Mouse (Mus musculus) urinary bladder, postnatal 14 days (tissue): ENCODE measurements around the gene Zfp618.

Experiments used
- DNase-seq: peaks from one replicate; pipeline ENCODE4 v3.0.0; 2021; ENCODE audit warnings: low spot score

The Zfp618 gene

GRCm38 (mm10) chr4:63031240-63031639 lies 65.9 kb downstream of the Zfp618 start:
- DNase-seq, result no peak

- peak; percentile 36 for DNase-seq
Observed at GRCm38 (mm10) chr4:63032581-63033006, 67.2 kb downstream of the Zfp618 start.

DNA sequence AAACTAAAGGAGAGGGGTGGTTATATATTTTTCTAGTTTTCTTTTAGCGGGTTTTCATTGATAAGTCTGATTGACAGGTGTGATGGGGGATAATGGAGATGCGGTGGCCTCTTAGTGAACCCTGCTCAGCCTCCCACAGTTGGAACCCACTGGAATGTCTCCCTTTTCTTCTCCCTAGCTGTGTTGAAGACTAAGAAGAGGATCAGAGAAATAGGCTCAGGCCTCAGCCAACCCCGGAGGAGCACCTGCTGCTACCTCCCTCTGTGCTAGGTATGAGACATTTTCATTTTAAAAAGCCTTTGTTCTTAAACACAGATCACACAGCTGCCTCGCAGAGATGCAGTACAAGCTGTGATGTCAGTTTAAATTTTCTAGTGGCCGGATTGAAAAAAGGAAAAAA lies 68.4 kb downstream of the Zfp618 start:
- DNase-seq, result no peak

DNA sequence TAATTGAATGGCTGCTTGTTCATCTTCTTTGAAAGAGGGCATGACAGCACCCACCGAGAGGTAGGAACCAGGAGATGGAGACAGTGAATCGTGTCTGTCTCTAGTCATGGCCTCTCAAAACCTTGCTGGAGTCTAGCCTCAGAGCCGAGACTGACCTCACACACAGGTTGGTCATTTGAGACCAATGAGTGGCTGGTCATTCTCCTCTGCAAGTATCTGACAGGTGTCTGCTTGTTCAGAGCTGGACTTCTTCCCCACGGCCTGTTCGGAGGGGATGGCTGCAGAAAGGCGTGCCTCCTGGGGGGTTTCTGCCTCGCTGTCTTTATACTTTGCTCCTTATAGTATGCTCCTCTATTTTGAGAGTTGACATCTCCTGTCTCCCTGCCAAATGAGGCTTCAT lies 70.6 kb downstream of the Zfp618 start:
- DNase-seq, result no peak

- no peak for DNase-seq
Observed at GRCm38 (mm10) chr4:63036790-63037189, 71.4 kb downstream of the Zfp618 start.

GRCm38 (mm10) chr4:63037555-63037954 lies 72.2 kb downstream of the Zfp618 start:
- DNase-seq, result no peak

DNA sequence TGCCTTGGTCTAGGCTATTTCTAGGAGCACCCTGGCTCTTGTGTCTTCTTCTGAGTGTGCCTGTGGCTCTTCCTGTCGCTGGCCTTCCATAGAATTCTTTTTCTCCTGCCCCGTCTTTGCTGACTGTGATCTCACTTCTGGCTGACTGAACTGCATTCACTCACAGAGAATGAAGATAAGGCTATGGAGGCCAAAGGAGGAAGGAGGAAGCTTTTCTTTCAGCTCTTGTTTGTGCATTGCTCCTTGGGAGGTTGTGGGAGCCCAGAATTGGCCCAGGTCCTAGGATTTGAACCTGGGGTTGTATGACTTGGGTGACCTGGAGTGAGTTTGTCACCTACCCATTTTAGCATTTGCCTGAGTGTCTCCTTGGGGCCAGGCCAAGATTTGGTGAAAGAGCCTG lies 72.9 kb downstream of the Zfp618 start:
- no peak for DNase-seq

DNA sequence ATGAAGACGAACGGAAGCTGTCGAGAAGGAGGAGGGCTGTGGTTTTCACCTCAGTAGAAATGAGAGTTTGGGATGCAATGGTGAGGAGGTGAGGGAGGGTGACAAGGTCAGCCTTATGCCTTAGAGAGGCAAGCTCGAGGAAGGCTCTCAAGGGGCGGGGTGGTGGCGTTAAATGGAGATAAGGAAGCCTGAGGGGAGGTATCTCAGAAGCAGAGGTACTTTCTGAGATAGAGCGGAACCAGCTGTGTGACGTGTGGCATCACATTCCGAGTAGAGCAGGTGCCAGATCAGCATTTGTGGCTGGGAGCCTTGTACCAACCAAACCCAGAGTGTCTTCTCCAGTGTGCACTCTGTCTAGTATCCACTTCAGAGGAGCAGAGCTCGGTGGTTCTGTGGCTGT lies 73.6 kb downstream of the Zfp618 start:
- no peak for DNase-seq

DNA sequence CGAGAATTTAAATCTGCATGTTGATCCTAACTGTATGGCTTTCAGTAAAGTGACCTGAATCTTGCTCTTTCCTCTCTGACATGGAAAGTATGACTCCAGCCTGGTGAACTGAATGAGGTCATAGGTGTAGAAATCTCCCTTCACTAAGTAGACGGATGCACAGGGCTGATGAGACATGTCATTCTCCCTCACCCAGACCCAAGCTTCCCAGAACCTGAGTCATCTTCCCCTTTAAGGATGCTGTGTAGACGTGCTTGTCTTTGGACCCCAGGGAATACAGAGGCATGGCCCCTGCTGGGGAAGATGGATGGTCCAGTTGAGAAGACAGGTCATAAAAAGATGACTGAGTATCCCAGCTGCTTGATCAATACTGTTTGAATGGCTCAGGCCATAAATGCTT lies 83.2 kb downstream of the Zfp618 start:
- peak; percentile 0 for DNase-seq

DNA sequence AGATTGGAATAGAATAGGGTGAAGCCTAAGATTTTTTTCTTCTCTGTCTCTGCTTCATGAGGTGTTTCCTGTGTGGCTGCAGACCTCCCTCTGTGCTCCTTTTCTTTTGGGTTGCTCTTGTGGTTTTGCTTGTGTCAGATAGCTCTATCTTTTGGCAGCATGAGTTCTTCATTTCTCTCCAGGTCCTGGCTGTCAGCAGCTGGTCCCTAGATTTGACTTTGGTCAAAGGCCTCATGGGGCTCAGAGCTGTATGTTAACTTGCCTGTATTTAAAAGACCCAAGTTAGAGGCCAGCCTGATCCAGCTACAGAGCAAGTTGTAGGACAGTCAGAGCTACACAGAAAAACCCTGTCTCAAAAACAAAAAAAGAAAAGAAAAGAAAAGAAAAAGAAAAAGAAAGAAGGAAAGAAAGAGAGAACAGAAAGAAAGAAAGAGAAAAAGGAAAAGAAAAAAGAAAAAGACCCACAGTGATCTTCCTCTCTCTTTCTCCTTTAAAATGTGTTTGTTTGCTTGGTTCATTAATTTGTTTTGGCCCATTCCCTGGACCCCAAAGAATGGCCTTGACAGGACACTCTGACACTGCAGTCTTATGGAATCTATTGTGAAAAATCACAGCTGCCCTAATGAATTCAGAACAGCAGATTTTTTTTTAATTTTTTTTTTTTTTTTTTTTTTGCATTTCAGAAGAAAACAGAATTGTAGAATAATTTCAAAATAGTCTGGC lies 84.4 kb downstream of the Zfp618 start:
- DNase-seq, result peak; percentile 0

GRCm38 (mm10) chr4:63050319-63050676 lies 84.9 kb downstream of the Zfp618 start:
- peak; percentile 2 for DNase-seq

DNA sequence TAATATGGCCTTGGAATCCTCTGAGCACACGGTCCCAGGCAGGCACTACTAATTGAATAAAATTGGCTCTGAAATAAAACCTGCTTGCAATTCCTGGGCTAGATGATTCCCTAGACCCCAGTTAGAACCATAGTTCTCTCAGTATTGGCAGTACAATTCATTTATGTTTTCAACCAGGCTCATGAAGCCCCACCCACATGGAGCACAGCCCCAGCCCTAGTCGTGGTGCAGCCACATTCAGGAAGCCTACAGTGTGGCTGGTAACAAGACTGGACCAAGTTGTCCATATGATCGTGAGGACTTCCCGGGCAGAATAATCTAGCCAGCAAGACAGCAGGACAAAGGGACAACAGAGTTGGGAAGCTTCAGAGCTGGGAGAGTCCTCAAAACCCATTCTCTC lies 85.6 kb downstream of the Zfp618 start:
- DNase-seq, result no peak

DNA sequence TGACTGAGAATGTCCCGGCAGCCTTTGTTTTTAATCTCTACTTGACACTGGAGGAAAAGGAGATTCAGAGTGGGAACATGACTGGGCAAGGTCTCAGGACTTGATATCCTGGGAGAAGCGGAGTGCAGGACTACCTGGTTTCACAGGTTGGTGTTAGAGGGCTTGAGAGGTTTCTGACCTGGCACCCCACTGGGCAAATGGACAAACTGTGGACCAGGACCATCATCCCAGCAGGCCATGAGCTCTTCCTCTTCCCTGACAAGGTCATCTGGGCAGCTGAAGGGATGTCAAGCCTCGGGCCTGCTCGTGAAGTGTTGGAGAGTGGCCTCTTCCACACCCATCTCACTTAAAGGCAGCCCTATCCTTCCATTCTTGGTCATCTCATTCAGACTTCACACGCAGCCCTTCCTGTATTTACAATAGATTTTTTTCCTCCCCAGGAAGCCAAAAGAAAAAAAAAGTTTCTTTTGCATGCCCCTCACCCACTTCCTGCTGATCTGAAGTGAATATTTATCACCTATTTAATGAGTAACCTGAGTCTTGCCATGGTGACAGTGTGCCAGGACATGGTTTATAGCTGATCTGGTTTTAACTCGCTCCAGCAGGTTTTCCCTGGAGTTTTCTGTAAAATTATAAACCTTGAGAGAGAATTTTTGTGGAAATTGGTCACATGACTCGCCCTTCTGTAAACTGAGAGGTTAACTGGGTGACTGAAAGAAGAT lies 86.7 kb downstream of the Zfp618 start:
- peak; percentile 4 for DNase-seq

- no peak for DNase-seq
Observed at GRCm38 (mm10) chr4:63052662-63053033, 87.3 kb downstream of the Zfp618 start.

DNA sequence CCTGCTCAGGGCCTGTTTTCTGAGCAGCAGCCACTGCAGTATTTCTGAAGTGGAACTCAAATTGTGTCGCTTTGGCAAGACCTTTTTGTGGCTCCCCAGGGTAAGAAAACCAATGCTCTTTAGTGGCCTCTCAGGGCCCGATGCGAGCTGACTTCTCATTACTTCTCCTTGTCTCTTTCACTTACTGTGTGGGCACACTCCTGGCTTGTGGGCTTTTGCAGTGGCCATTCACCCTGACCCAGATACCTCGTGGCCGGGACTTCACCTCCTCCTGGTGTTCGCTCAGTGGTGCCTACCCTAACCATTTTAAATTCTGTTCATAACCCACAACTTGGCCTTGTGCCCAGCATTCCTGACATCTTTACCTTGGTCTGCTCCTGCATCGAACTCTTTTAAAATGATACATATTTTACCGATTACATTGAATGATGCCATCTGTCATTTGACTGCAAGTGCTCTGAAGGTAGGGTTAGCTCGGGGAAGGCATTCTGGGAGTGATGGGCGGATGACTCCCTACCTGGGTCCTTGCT lies 89.9 kb downstream of the Zfp618 start:
- no peak for DNase-seq

GRCm38 (mm10) chr4:63056641-63057415 lies 91.5 kb downstream of the Zfp618 start:
- peak; percentile 1 for DNase-seq

DNA sequence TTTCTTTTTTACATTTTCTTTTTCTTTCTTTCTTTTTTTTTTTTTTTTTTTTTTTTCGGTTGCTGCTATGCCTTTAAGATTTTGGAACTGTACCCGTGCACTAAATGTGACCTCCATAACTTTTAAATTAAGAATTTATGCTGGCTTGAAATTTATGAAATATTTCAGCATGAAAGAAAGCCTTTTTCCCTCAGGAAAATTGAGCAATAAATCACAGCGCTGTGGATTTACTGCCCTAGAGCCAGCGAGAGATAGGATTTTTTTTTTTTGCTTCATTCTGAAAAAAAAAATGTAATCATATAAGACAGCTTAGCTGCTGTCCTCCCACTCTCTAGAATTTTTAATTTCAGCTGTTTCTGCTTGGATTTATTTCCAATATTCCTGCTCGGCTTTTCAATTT lies 92.2 kb downstream of the Zfp618 start:
- no peak for DNase-seq

- no peak for DNase-seq
Observed at GRCm38 (mm10) chr4:63058686-63059085, 93.3 kb downstream of the Zfp618 start.

GRCm38 (mm10) chr4:63060358-63060757 lies 95.0 kb downstream of the Zfp618 start:
- no peak for DNase-seq

- no peak for DNase-seq
Observed at GRCm38 (mm10) chr4:63061411-63061810, 96.0 kb downstream of the Zfp618 start.

GRCm38 (mm10) chr4:63063360-63063759 lies 98.0 kb downstream of the Zfp618 start:
- no peak for DNase-seq

DNA sequence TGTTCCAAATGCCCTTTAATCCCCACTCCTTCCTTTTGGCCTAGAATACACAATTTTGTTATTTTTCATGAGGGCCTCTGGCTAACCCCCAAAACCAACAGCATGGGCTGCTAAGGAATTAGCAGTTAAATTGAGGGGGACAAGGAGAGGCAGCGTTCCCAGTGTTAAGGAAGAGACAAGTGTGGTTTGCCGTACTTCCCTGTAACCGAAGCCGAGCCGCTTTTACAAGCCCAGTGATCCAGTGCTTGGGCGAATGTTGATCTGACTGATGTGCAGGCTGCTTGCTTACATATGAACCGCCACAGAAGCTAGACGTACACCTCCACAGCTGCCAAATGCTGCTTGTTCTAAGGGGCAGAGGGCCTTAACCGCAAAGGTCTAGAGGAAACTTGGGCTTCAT lies 99.5 kb downstream of the Zfp618 start:
- DNase-seq, result no peak

DNA sequence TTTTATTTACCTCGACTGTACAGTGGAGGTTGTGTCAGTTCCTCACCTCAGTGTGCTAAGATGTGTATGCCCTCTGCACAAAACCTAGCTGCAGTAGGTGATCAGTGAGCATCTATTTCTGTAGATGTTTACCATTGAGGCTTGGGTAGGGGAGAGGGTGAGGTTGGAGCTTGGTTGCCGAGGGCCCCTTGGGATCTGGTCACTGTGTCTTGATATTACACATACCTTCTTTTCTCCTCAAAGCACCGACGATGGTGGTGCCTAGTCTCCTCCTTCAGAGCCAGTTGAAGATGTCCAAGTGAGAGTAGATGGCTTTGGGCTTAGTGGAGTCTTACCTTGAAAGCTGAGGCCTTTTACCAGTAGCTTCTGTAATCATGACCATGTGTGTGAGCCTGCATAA lies 101.4 kb downstream of the Zfp618 start:
- no peak for DNase-seq
